Mouse (Mus musculus) intestine, embryonic 16.5 days (tissue): ENCODE data around the gene Prickle2. TPM values are rescaled to one million over a fixed set of nuclear protein-coding genes. Genes with fewer than 3 reads are reported as not detected.
A peak's percentile ranks its signal among the peaks of the same experiment; 100 is the strongest.

Experiments
- ATAC-seq: fragments of 200-750 bp; cut with Nextera tagmentation; 2 replicates; pipeline ENCODE4 v1.8.0; 2017; ENCODE audit warnings: moderate TSS enrichment, moderate library complexity
- H3K27ac ChIP-seq: fragments of 300-500 bp; sonication (generic); 2 replicates; pipeline ENCODE4 v1.5.1; 2014; ENCODE audit warnings: mild to moderate bottlenecking, low read length
- H3K27me3 ChIP-seq: fragments of 300-500 bp; sonication (generic); replicated peaks from 2 replicates; pipeline ENCODE4 v1.6.1; 2014; ENCODE audit warnings: low read length, control low read depth, mixed read lengths; ENCODE audit not compliant: control insufficient read depth, insufficient read depth
- H3K36me3 ChIP-seq: fragments of 300-500 bp; sonication (generic); 2 replicates; pipeline ENCODE4 v1.6.1; 2014; ENCODE audit warnings: low read length, control low read depth; ENCODE audit not compliant: control insufficient read depth, insufficient read depth
- H3K4me1 ChIP-seq: fragments of 300-500 bp; sonication (generic); 2 replicates; pipeline ENCODE4 v1.6.1; 2014; ENCODE audit warnings: low read length, control low read depth, mixed read lengths; ENCODE audit not compliant: control insufficient read depth, insufficient read depth
- H3K4me2 ChIP-seq: fragments of 300-500 bp; sonication (generic); 2 replicates; pipeline ENCODE4 v1.6.1; 2014; ENCODE audit warnings: low read depth, low read length, control low read depth
- H3K4me3 ChIP-seq: fragments of 300-500 bp; sonication (generic); 2 replicates; pipeline ENCODE4 v1.5.1; 2014; ENCODE audit warnings: mild to moderate bottlenecking, low read length
- H3K9ac ChIP-seq: fragments of 300-500 bp; sonication (generic); 2 replicates; pipeline ENCODE4 v1.6.1; 2014; ENCODE audit warnings: low read depth, low read length
- H3K9me3 ChIP-seq: fragments of 300-500 bp; sonication (generic); 2 replicates; pipeline ENCODE4 v1.6.1; 2016; ENCODE audit warnings: low read length, control low read depth; ENCODE audit not compliant: control insufficient read depth
- WGBS: fragments of 180-500 bp; shearing (Covaris S2); extraction: QIAGEN DNeasy Blood & Tissue Kit; methylation state at CpG from one replicate; pipeline ENCODE4 v1.1.7; 2014; 5-methylcytosine and 5-hydroxymethylcytosine counted together
- polyA plus RNA-seq: library from polyadenylated mRNA; unstranded; fragments of >200 nt; fragmentation: Nextera tagmentation; extraction: Ambion mirVana; gene quantifications from 2 replicates; pipeline ENCODE4 v1.2.1, GENCODE M21; 2015

Prickle2 gene
- polyA plus RNA-seq, 1 experiment from 2014 or later, result 5.5 TPM

- Histone ChIP-seq H3K27ac (no peak overlapping the region), H3K9me3 (no peaks in the 10 kb centered on the region), H3K4me3 (no peak overlapping the region), H3K27me3 (no peaks in the 10 kb centered on the region), H3K36me3 (no peaks in the 10 kb centered on the region), H3K9ac (no peak overlapping the region), H3K4me1 (no peaks in the 10 kb centered on the region), H3K4me2 (no peak overlapping the region)
- 36% methylated on average over 8 of the region's 8 CpGs for WGBS
- ATAC-seq, result no peak
These were observed 31.5 kb downstream of the Prickle2 start for GRCm38 (mm10) chr6:92674394-92674925.

GRCm38 (mm10) chr6:92670518-92671147 is 35.3 kb downstream of the Prickle2 start:
- Histone ChIP-seq H3K4me1 (peaks cover 3% of the 10 kb centered on the region; the same call in 1 of the 2 replicates), H3K9ac (no peak overlapping the region), H3K9me3 (no peaks in the 10 kb centered on the region), H3K27ac (no peak overlapping the region), H3K36me3 (no peaks in the 10 kb centered on the region), H3K4me3 (no peak overlapping the region), H3K27me3 (no peaks in the 10 kb centered on the region), H3K4me2 (no peak overlapping the region)
- ATAC-seq, result no peak
- WGBS, result 73% methylated on average over 5 of the region's 5 CpGs

- Histone ChIP-seq H3K36me3 (no peaks in the 10 kb centered on the region), H3K9ac (no peak overlapping the region), H3K4me2 (no peak overlapping the region), H3K27me3 (no peaks in the 10 kb centered on the region), H3K9me3 (no peaks in the 10 kb centered on the region), H3K4me1 (peaks cover 8% of the 10 kb centered on the region), H3K27ac (no peak overlapping the region), H3K4me3 (no peak overlapping the region)
- ATAC-seq, result no peak
- WGBS, result 91% methylated on average over 3 of the region's 3 CpGs
These were observed 36.3 kb downstream of the Prickle2 start for GRCm38 (mm10) chr6:92669623-92670022.

DNA sequence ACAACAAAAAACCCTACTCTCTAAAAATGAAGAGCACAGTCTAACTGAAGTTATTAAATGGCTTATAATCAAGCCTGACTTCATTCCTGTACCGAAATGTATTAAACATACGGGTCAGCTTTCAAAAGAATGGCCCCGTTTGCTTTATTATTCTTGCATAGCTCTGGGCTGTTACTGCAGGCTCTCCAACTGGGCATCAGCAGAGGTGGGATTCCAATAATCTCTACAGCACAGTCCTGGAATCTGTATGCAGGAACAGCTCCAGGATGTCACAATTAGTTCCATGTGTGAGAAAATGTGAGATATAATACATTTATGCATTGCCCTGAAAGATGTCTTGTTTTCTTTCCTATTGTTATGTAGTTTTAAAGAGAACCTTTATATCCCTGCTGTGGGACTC is 38.4 kb downstream of the Prickle2 start:
- Histone ChIP-seq H3K4me2 (no peak overlapping the region), H3K4me3 (no peak overlapping the region), H3K36me3 (no peaks in the 10 kb centered on the region), H3K27me3 (no peaks in the 10 kb centered on the region), H3K9me3 (no peaks in the 10 kb centered on the region), H3K4me1 (peaks cover 8% of the 10 kb centered on the region), H3K9ac (no peak overlapping the region), H3K27ac (no peak overlapping the region)
- 73% methylated on average over 3 of the region's 3 CpGs for WGBS
- no peak for ATAC-seq

GRCm38 (mm10) chr6:92665530-92665989 is 40.4 kb downstream of the Prickle2 start:
- H3K27ac ChIP-seq, result 0 out of 2 replicates have a peak overlapping the region, but pooled peaks have one; percentile 43
- 0% methylated on average over 1 of the region's 1 CpGs for WGBS
- ATAC-seq, result no peak

GRCm38 (mm10) chr6:92663885-92664284 is 42.1 kb downstream of the Prickle2 start:
- Histone ChIP-seq H3K9me3 (no peaks in the 10 kb centered on the region), H3K4me1 (peaks cover 8% of the 10 kb centered on the region), H3K4me3 (no peak overlapping the region), H3K27ac (no peak overlapping the region), H3K27me3 (no peaks in the 10 kb centered on the region), H3K9ac (no peak overlapping the region), H3K4me2 (no peak overlapping the region), H3K36me3 (no peaks in the 10 kb centered on the region)
- 87% methylated on average over 3 of the region's 3 CpGs for WGBS
- ATAC-seq, result no peak

More at GRCm38 (mm10) chr6:92665530-92665989, 40.4 kb downstream of the Prickle2 start:
- Histone ChIP-seq H3K4me2 (no peak overlapping the region), H3K27me3 (no peaks in the 10 kb centered on the region), H3K4me1 (peaks cover 8% of the 10 kb centered on the region), H3K9ac (no peak overlapping the region), H3K9me3 (no peaks in the 10 kb centered on the region), H3K4me3 (no peak overlapping the region), H3K36me3 (no peaks in the 10 kb centered on the region)

- 60% methylated on average over 4 of the region's 4 CpGs for WGBS
- Histone ChIP-seq H3K9ac (no peak overlapping the region), H3K36me3 (no peaks in the 10 kb centered on the region), H3K9me3 (no peaks in the 10 kb centered on the region), H3K27ac (no peak overlapping the region), H3K4me3 (no peak overlapping the region), H3K4me2 (no peak overlapping the region), H3K27me3 (no peaks in the 10 kb centered on the region), H3K4me1 (peaks cover 8% of the 10 kb centered on the region)
- no peak for ATAC-seq
These were observed 42.5 kb downstream of the Prickle2 start for GRCm38 (mm10) chr6:92663433-92663832.

GRCm38 (mm10) chr6:92649063-92649462 is 56.9 kb downstream of the Prickle2 start:
- Histone ChIP-seq H3K9me3 (no peaks in the 10 kb centered on the region), H3K9ac (no peak overlapping the region), H3K27ac (no peak overlapping the region), H3K4me1 (no peaks in the 10 kb centered on the region), H3K36me3 (no peaks in the 10 kb centered on the region), H3K4me2 (no peak overlapping the region), H3K27me3 (no peaks in the 10 kb centered on the region), H3K4me3 (no peak overlapping the region)
- no peak for ATAC-seq
- 73% methylated on average over 1 of the region's 1 CpGs for WGBS

- H3K36me3 ChIP-seq, result no peaks in the 10 kb centered on the region
- ATAC-seq, result no peak
- no peak overlapping the region for H3K4me2 ChIP-seq
- no peak overlapping the region for H3K4me3 ChIP-seq
- H3K27ac ChIP-seq, result no peak overlapping the region
- no peaks in the 10 kb centered on the region for H3K4me1 ChIP-seq
- no peaks in the 10 kb centered on the region for H3K27me3 ChIP-seq
- WGBS, result 47% methylated on average over 2 of the region's 2 CpGs
- H3K9me3 ChIP-seq, result no peaks in the 10 kb centered on the region
- no peak overlapping the region for H3K9ac ChIP-seq
These were observed 57.4 kb downstream of the Prickle2 start for GRCm38 (mm10) chr6:92648571-92648970.
